Mouse (Mus musculus) liver, embryonic 16.5 days (tissue): ENCODE measurements around the gene Ppp1r1c. TPM values are rescaled to one million over a fixed set of nuclear protein-coding genes. Genes with fewer than 3 reads are reported as not detected.
A peak's percentile ranks its signal among the peaks of the same experiment; 100 is the strongest.

Experiments
- ATAC-seq: fragments of 200-750 bp; cut with Nextera tagmentation; 2 replicates; pipeline ENCODE4 v1.8.0; 2017; ENCODE audit warnings: low read depth, mild to moderate bottlenecking, moderate number of reproducible peaks, moderate library complexity
- H3K27ac ChIP-seq: fragments of 300-500 bp; sonication (generic); 2 replicates; pipeline ENCODE4 v1.5.1; 2014; ENCODE audit warnings: mild to moderate bottlenecking, low read length
- H3K27me3 ChIP-seq: fragments of 300-500 bp; sonication (generic); 2 replicates; pipeline ENCODE4 v1.6.1; 2014; ENCODE audit warnings: low read depth, low read length, mixed read lengths; ENCODE audit not compliant: control insufficient read depth, insufficient read depth
- H3K36me3 ChIP-seq: fragments of 300-500 bp; sonication (generic); 2 replicates; pipeline ENCODE4 v1.6.1; 2014; ENCODE audit warnings: mild to moderate bottlenecking; ENCODE audit not compliant: control insufficient read depth, insufficient read depth
- H3K4me1 ChIP-seq: fragments of 300-500 bp; sonication (generic); 2 replicates; pipeline ENCODE4 v1.6.1; 2014; ENCODE audit warnings: low read depth, low read length, mixed read lengths; ENCODE audit not compliant: control insufficient read depth
- H3K4me2 ChIP-seq: fragments of 300-500 bp; sonication (generic); 2 replicates; pipeline ENCODE4 v1.6.1; 2014; ENCODE audit warnings: low read depth, low read length, mixed read lengths
- H3K4me3 ChIP-seq: fragments of 300-500 bp; sonication (generic); 2 replicates; pipeline ENCODE4 v1.5.1; 2014; ENCODE audit warnings: low read depth, mild to moderate bottlenecking, low read length
- H3K9ac ChIP-seq: fragments of 300-500 bp; sonication (generic); 2 replicates; pipeline ENCODE4 v1.6.1; 2014; ENCODE audit warnings: low read depth, low read length
- H3K9me3 ChIP-seq: fragments of 300-500 bp; sonication (generic); replicated peaks from 2 replicates; pipeline ENCODE4 v1.6.1; 2016; ENCODE audit warnings: low read length; ENCODE audit not compliant: control insufficient read depth
- WGBS: fragments of 180-500 bp; shearing (Covaris S2); extraction: QIAGEN DNeasy Blood & Tissue Kit; methylation state at CpG from one replicate; pipeline ENCODE4 v1.1.7; 2014; ENCODE audit not compliant: insufficient replicate concordance; 5-methylcytosine and 5-hydroxymethylcytosine counted together
- polyA plus RNA-seq: library from polyadenylated mRNA; unstranded; fragments of >200 nt; fragmentation: Nextera tagmentation; extraction: Ambion mirVana; gene quantifications from 2 replicates; pipeline ENCODE4 v1.2.1, GENCODE M21; 2015

Gene Ppp1r1c
- polyA plus RNA-seq, 1 experiment from 2014 or later = not detected

GRCm38 (mm10) chr2:79856874-79857273 is 149.3 kb downstream of the Ppp1r1c start:
- 54% methylated on average over 1 of the region's 1 CpGs for WGBS
- H3K4me2 ChIP-seq = no peak overlapping the region
- no peaks in the 10 kb centered on the region for H3K27me3 ChIP-seq
- no peak overlapping the region for H3K4me3 ChIP-seq
- no peaks in the 10 kb centered on the region for H3K36me3 ChIP-seq
- no peaks in the 10 kb centered on the region for H3K4me1 ChIP-seq
- ATAC-seq = no peak
- no peak overlapping the region for H3K27ac ChIP-seq
- no peak overlapping the region for H3K9ac ChIP-seq
- no peaks in the 10 kb centered on the region for H3K9me3 ChIP-seq

- H3K4me2 ChIP-seq = no peak overlapping the region
- no peaks in the 10 kb centered on the region for H3K4me1 ChIP-seq
- H3K36me3 ChIP-seq = no peaks in the 10 kb centered on the region
- WGBS = 29% methylated on average over 9 of the region's 9 CpGs
- no peaks in the 10 kb centered on the region for H3K9me3 ChIP-seq
- ATAC-seq = peak; percentile 13; the same call in 1 of the 2 replicates
- H3K27ac ChIP-seq = no peak overlapping the region
- no peak overlapping the region for H3K4me3 ChIP-seq
- no peaks in the 10 kb centered on the region for H3K27me3 ChIP-seq
- H3K9ac ChIP-seq = no peak overlapping the region
Measured at GRCm38 (mm10) chr2:79865275-79865999, 157.9 kb downstream of the Ppp1r1c start.

Other genes with a start within 250 kb of the Ppp1r1c start
- 3.3 and 4.3 TPM in 2 replicates for gene Itprid2, start 72.4 kb upstream of the Ppp1r1c start, polyA plus RNA-seq